Mouse (Mus musculus) embryonic facial prominence, embryonic 11.5 days (tissue): ENCODE data around the gene Ube2g1. TPM values are rescaled to one million over a fixed set of nuclear protein-coding genes. Genes with fewer than 3 reads are reported as not detected.

Experiments used
- ATAC-seq: fragments of 200-750 bp; cut with Nextera tagmentation; replicated peaks from 2 replicates; pipeline ENCODE4 v1.8.0; 2017; ENCODE audit warnings: low read depth; ENCODE audit not compliant: insufficient number of reproducible peaks, low FRiP score, low TSS enrichment
- DNase-seq: peaks from one replicate; pipeline ENCODE4 v3.0.0-alpha.2; 2015; ENCODE audit warnings: low spot score
- H3K27ac ChIP-seq: fragments of 300-500 bp; sonication (generic); replicated peaks from 2 replicates; pipeline ENCODE4 v1.5.1; 2014; ENCODE audit warnings: mild to moderate bottlenecking, low read depth, low read length, control low read depth
- H3K27me3 ChIP-seq: fragments of 300-500 bp; sonication (generic); 2 replicates; pipeline ENCODE4 v1.6.1; 2014; ENCODE audit warnings: mild to moderate bottlenecking, low read length, moderate library complexity, mixed read lengths; ENCODE audit not compliant: control insufficient read depth, insufficient read depth
- H3K36me3 ChIP-seq: fragments of 300-500 bp; sonication (generic); replicated peaks from 2 replicates; pipeline ENCODE4 v1.6.1; 2014; ENCODE audit warnings: low read depth, mild to moderate bottlenecking, low read length, moderate library complexity, mixed read lengths; ENCODE audit not compliant: control insufficient read depth, insufficient read depth
- H3K4me1 ChIP-seq: fragments of 300-500 bp; sonication (generic); 2 replicates; pipeline ENCODE4 v1.6.1; 2014; ENCODE audit warnings: low read length, mixed read lengths; ENCODE audit not compliant: control insufficient read depth, insufficient read depth
- H3K4me2 ChIP-seq: fragments of 300-500 bp; sonication (generic); 2 replicates; pipeline ENCODE4 v1.6.1; 2014; ENCODE audit warnings: low read depth, mild to moderate bottlenecking, control low read depth, low read length, moderate library complexity
- H3K4me3 ChIP-seq: fragments of 300-500 bp; sonication (generic); 2 replicates; pipeline ENCODE4 v1.5.1; 2014; ENCODE audit warnings: low read depth, low read length, control low read depth
- H3K9ac ChIP-seq: fragments of 300-500 bp; sonication (generic); replicated peaks from 2 replicates; pipeline ENCODE4 v1.6.1; 2014; ENCODE audit warnings: mild to moderate bottlenecking, control low read depth, low read length
- H3K9me3 ChIP-seq: fragments of 300-500 bp; sonication (generic); replicated peaks from 2 replicates; pipeline ENCODE4 v1.6.1; 2016; ENCODE audit warnings: mild to moderate bottlenecking, low read length, inconsistent platforms, mixed read lengths; ENCODE audit not compliant: control insufficient read depth
- WGBS: fragments of 180-500 bp; shearing (Covaris S2); extraction: QIAGEN DNeasy Blood & Tissue Kit; methylation state at CpG from one replicate; pipeline ENCODE4 v1.1.7; 2014; 5-methylcytosine and 5-hydroxymethylcytosine counted together
- polyA plus RNA-seq: library from polyadenylated mRNA; unstranded; fragments of >200 nt; fragmentation: Nextera tagmentation; extraction: Ambion mirVana; gene quantifications from 2 replicates; pipeline ENCODE4 v1.2.1, GENCODE M21; 2014

The Ube2g1 gene
- polyA plus RNA-seq, 1 experiment from 2014 or later, result 129 TPM

DNA sequence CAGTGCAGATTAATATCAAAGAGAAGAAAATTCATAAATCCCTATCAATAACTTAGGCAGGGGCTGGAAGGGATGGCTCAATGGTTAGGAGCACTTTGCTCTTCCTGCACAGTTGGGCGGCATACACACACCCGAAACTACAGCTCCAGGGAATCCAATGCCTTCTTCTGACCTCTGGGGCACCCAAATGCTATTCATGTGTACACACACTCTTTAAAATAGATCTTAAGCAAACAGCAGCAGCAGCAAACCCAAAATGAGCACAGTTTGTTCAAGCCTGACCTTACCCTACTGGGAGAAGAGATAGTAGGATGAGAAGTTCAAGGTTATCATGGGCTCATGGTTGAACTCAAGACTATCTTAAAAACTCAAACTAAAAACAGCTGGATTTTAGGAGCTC lies 24.0 kb upstream of the Ube2g1 start:
- Histone ChIP-seq H3K9ac (no peak overlapping the region), H3K9me3 (no peaks in the 10 kb centered on the region), H3K36me3 (no peaks in the 10 kb centered on the region), H3K4me3 (no peak overlapping the region), H3K4me1 (no peaks in the 10 kb centered on the region), H3K27ac (no peak overlapping the region), H3K4me2 (no peak overlapping the region), H3K27me3 (no peaks in the 10 kb centered on the region)
- WGBS, result 79% methylated on average over 2 of the region's 2 CpGs
- DNase-seq, result no peak
- ATAC-seq, result no peak

DNA sequence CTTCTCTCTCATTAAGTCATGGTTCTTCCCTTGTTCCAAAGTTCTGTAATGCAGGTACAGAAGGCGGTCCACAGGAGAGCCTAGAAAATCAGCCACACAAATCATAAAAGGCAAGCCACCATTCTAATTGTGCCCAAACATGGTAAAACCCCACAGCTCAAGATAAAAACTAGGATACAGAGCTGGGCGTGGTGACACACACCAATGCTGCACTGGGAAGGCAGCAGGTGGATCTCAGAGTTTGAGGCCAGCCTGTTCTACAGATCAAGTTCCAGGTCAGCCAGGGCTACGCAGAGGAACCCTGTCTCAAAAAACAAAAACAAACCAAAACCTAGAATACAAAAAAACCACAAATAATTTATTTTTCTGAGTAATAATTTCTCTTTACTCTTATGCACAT lies 20.5 kb upstream of the Ube2g1 start:
- Histone ChIP-seq H3K4me2 (no peak overlapping the region), H3K9me3 (no peaks in the 10 kb centered on the region), H3K27me3 (no peaks in the 10 kb centered on the region), H3K36me3 (no peaks in the 10 kb centered on the region), H3K9ac (no peak overlapping the region), H3K4me1 (no peaks in the 10 kb centered on the region), H3K27ac (no peak overlapping the region), H3K4me3 (no peak overlapping the region)
- DNase-seq, result no peak
- no peak for ATAC-seq
- WGBS, result 87% methylated on average over 3 of the region's 3 CpGs

DNA sequence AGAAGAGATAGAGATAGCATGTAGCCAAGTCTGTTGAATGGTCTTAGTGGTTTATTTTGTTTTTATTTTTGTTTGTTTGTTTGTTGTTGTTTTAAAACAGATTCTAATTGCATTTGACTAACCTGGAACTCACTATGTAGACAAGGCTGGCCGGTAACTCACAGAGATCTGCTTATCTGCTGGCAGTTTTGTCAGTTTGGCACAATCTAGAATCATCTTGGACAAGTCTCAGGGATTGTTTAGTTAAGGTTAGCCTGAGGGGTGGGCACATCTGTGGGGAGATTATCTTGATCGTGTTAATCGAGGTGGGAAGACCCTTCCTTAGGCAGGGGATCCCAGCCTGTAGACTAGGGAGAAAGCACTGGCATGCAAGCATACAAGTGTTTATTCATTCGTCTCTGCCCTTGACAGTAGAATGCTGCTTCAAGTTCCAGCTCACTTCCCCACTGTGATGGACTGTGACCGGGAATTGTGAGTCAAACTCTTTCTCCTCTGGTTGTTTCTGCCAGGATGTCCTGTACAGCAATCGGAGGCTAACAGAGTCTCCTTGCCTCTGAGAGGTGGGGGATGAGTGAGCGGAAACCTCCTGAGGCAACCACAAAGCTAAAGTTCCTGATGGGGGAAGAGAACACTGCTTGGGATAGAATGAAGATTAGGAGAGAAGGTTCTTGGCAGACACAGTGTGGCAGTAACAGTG lies 19.4 kb upstream of the Ube2g1 start:
- H3K9ac ChIP-seq, result no peak overlapping the region
- WGBS, result 64% methylated on average over 7 of the region's 7 CpGs
- H3K27ac ChIP-seq, result no peak overlapping the region
- no peaks in the 10 kb centered on the region for H3K27me3 ChIP-seq
- no peak overlapping the region for H3K4me2 ChIP-seq
- no peak for ATAC-seq
- no peaks in the 10 kb centered on the region for H3K9me3 ChIP-seq
- DNase-seq, result no peak
- no peaks in the 10 kb centered on the region for H3K4me1 ChIP-seq
- no peaks in the 10 kb centered on the region for H3K36me3 ChIP-seq
- H3K4me3 ChIP-seq, result no peak overlapping the region

DNA sequence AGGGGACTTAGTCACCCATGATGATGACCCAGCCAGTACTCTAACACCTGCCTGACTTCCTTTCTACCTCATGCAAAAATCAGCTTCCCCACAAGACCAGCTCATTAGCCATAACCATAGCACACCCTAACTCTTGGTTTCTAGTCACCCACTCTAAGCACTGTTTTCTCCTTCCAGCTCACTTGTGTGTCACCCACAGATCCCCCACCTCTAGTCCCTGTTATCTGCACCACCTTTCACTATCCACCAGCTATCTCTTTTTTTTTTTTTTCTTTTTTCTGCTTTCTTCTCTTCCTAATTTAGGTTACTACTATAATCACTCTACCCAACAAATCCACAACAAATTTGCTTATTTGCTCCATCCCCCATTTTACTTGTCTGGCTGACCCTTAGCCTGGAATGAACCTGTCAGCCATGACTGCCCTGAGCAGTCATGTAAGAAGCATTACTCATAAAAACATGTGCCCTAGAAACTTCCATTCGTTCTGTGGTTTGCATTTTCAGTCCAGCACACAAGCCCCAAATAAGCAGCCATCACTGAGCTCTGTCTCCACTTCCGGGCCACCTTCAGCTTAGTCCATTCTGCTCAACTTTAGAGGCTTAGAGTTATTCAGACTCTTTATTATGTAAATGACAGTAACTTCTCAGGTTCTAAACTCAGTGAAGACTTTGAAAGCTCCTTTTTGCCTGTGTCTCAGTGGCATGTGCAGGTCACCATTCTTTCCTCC lies 11.9 kb upstream of the Ube2g1 start:
- no peaks in the 10 kb centered on the region for H3K27me3 ChIP-seq
- no peak overlapping the region for H3K4me3 ChIP-seq
- no peaks in the 10 kb centered on the region for H3K4me1 ChIP-seq
- no peaks in the 10 kb centered on the region for H3K36me3 ChIP-seq
- no peaks in the 10 kb centered on the region for H3K9me3 ChIP-seq
- DNase-seq, result no peak
- no peak overlapping the region for H3K4me2 ChIP-seq
- H3K9ac ChIP-seq, result no peak overlapping the region
- WGBS, result 72% methylated on average over 2 of the region's 2 CpGs
- ATAC-seq, result no peak
- no peak overlapping the region for H3K27ac ChIP-seq

DNA sequence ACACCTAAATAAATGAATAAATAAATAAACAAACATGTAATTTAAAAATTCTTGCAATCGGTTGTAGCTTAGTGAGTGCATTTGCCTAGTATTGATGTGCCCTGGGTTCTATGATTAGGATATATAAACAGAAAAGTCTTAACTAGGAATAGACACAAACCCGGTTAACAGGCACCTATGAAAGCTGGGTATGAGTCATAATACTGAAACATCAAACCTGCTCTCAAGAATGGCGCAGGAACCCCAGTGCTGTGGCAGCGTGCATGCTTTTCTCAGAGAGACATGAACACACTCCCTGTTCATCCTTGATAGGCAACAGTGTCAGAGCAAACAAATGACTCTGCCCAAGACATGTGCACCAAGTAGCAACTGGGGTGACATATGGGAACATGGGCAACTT lies 9.3 kb upstream of the Ube2g1 start:
- H3K27me3 ChIP-seq, result no peaks in the 10 kb centered on the region
- H3K4me2 ChIP-seq, result no peak overlapping the region
- H3K9ac ChIP-seq, result no peak overlapping the region
- no peak overlapping the region for H3K27ac ChIP-seq
- no peak overlapping the region for H3K4me3 ChIP-seq
- DNase-seq (no peak), ATAC-seq (no peak)
- H3K4me1 ChIP-seq, result no peaks in the 10 kb centered on the region
- no peaks in the 10 kb centered on the region for H3K9me3 ChIP-seq
- no peaks in the 10 kb centered on the region for H3K36me3 ChIP-seq
- WGBS, result 88% methylated on average over 4 of the region's 4 CpGs

DNA sequence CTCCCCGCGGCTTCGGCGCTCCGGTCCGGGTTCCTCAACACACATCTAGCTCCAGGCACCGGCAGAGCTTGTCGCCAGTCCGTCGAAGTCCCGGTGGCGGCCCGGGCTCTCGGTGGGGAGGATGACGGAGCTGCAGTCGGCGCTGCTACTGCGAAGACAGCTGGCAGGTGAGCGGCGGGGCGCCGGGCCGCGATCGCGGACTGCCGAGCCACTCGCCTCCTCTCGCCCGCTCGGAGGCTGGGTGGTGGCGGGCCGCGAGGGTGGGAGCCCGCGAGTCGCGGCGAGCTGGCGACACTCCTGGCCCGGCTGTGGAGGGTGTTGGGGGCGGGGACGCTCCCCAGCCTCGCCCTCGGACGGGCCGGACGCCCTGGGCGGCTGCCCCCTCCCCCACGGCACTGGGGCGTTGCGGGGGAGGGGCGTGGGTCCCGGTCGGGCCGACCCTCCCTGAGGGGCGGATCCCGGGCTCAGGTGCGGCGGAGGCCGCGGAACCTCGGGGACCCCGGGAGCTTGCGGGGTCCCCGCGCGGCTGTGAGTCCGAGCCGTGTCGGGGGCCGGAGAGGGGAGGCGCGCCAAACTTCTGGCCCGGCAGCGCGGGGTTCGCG lies 487 bp downstream of the Ube2g1 start:
- peak; percentile 82 for DNase-seq
- Histone ChIP-seq H3K9me3 (no peaks in the 10 kb centered on the region), H3K27me3 (no peaks in the 10 kb centered on the region)

DNA sequence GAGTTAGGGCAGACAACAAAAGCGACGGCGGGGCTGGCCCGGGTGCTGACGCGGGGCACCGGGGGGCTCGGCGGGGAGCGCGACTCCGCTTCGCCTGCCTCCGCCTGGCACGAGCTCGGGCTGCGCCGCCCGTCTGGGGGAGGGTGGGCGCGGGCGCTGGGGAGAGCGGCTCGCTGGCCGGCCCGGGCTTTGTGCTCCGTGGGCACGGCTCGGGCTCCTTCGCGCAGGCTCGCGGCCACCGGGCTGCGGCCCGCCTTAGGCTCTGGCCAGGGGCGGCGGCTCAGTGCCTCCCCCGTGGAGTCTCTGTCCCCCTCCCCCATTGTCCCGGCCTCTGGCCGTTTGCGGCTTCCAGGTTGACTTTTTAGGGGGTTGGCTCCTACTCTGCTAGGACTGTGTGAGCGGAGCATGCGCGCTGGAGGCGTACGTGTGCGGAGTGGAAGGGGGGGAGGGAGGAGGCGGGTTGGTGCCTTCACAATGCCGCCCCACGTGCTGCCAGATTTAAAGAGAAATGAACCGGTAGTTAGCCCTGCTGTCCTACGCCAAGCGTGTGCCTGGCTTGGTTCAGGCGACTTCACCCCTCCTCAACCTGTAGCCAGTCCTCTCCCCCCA lies 1.1 kb downstream of the Ube2g1 start:
- 0% methylated on average over 24 of the region's 55 CpGs for WGBS
- no peaks in the 10 kb centered on the region for H3K27me3 ChIP-seq
- no peaks in the 10 kb centered on the region for H3K4me1 ChIP-seq
- H3K4me3 ChIP-seq, result peak overlapping the region; percentile 96
- ATAC-seq (peak; percentile 94), DNase-seq (peak; percentile 96)
- H3K36me3 ChIP-seq, result no peaks in the 10 kb centered on the region
- H3K9ac ChIP-seq, result peak overlapping the region; percentile 97
- H3K9me3 ChIP-seq, result no peaks in the 10 kb centered on the region
- H3K4me2 ChIP-seq, result peak overlapping the region; percentile 40
- H3K27ac ChIP-seq, result peak overlapping the region; percentile 98

More for the DNA sequence above, 487 bp downstream of the Ube2g1 start:
- Histone ChIP-seq H3K27ac (peak overlapping the region; percentile 98), H3K4me3 (peak overlapping the region; percentile 96), H3K4me2 (peak overlapping the region; percentile 40), H3K4me1 (no peaks in the 10 kb centered on the region), H3K36me3 (no peaks in the 10 kb centered on the region), H3K9ac (peak overlapping the region; percentile 97)
- ATAC-seq, result peak; percentile 54
- under 1% methylated on average over 49 of the region's 79 CpGs for WGBS

DNA sequence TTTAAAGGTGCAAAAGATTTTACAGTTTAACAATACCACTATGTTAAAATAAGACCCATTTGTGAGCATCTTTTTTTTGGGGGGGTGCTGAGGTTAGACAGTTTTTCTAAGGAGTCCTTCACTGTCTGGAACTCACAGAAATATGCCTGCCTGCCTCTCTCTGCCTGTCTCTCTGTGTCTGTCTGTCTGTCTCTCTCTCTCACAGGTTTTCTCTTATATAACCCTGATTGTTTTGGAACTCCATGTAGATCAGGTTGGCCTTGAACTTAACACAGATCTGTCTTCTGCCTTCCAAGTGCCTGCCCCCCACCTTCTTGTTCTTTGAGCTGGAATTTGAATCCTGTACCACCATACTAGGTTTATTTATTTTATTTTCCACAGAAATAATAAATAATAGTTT lies 2.2 kb downstream of the Ube2g1 start:
- no peaks in the 10 kb centered on the region for H3K36me3 ChIP-seq
- H3K4me2 ChIP-seq, result no peak overlapping the region
- H3K9me3 ChIP-seq, result no peaks in the 10 kb centered on the region
- ATAC-seq (no peak), DNase-seq (no peak)
- no peak overlapping the region for H3K4me3 ChIP-seq
- H3K9ac ChIP-seq, result no peak overlapping the region
- H3K27ac ChIP-seq, result no peak overlapping the region
- no peaks in the 10 kb centered on the region for H3K27me3 ChIP-seq
- H3K4me1 ChIP-seq, result no peaks in the 10 kb centered on the region
